Mouse (Mus musculus): Measurements from ENCODE around the gene Msh2. TPM values are rescaled to one million over a fixed set of nuclear protein-coding genes. Genes with fewer than 3 reads are reported as not detected.

The Msh2 gene
- total RNA-seq, 2 experiments from 2014 or later, result 12.8 to 17.1 TPM

Other genes with a start within 250 kb of the Msh2 start
- not detected for gene Stpg4, start 244.6 kb upstream of the Msh2 start, total RNA-seq (2021)
- 100 to 1,000 TPM; 133 to 154 TPM for gene Calm2, start 225.4 kb upstream of the Msh2 start, total RNA-seq (2021)
- gene Epcam, start 36.4 kb upstream of the Msh2 start, total RNA-seq (2021), result not detected
- gene Kcnk12, start 125.7 kb downstream of the Msh2 start, total RNA-seq (2021), result not detected
- not detected for gene Rpl36-ps4, start 248.6 kb downstream of the Msh2 start, total RNA-seq (2021)